Mouse (Mus musculus) urinary bladder, postnatal 4 days (tissue): Measurements from ENCODE around the gene Gpank1.
A peak's percentile ranks its signal among the peaks of the same experiment; 100 is the strongest.

Source experiments
- DNase-seq, 2 experiments: peaks; one replicate each; pipeline ENCODE4 v3.0.0; 2021 to 2022; ENCODE audit warnings: low spot score in 2 of 2

Gene Gpank1

DNA sequence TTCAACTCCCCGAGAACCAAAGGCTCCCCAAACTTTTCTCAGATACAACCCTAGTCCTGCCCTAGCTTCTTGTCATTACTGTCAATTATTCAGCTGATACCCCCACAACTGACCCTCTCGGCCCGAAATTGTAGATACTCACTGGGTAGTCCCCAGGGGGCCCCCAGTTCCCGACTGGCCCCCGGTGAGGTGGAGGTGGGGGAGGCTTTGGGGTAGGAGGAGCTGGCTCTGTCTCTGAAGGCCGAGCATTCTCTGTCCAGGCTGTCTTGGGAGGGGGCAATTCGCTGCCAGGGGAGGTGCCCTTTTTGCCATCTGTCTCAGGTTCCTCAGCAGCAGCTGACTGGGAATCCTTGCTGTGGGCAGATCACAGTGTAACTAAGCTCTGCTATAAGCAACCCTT lies 38.4 kb downstream of the Gpank1 start:
- DNase-seq, result no peak

DNA sequence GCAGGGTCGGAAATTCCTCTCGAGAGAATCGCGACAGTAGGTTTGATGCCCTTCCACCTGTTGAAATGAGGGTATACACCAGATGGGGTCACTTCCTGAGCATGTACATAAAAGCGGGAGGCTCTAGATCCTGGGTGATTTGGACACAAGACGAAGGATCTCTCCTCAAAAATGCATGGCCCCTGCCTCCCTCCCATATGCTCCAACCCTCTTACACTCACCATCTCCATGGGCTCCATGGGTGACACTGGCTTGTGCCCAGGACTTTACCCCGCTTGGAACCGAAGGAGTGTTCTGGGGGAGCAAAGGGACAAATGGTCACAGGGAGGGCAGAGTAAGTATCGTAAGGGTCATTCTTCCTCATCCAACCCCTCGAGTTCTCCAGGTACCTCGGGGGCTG lies 40.2 kb downstream of the Gpank1 start:
- no peak for DNase-seq

DNA sequence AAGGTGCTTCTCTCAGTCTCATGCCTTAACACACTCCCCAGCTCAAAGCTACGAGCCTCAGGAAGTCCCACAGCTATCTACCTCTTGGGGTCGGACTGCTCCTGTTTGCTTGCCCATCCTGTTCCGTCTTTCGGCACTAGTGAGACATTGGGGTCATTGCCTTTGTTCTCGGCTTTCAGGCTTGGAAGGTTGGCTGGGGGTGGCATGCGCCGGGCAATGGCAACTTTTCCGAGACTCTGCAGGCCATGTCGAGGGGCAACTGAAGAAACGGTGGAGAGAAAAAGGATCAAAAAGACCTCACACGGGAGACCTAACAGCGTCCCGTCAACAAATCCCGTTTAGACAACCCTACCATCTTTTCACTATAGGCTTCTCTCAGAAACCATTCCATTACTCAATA lies 40.9 kb downstream of the Gpank1 start:
- DNase-seq, result no peak

DNA sequence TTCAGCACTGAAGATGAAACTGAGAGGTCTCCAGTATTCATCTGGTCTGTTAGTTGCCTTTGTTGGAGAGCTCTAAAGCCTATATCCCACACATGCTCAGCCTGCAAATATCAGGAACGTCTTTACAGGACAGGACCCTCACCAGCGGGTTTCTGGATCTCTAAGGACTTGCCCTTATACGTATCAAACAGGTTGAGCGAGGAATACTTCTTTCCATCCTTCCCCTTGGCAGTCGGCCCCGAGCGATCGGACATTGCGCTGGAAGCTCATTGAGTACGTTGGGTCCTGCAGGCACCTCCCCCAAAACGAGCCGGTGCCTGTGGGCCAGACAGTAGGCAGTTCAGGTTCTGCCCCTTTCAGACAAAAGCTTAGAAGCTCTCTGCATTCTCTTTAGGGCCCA lies 41.5 kb downstream of the Gpank1 start:
- DNase-seq, result no peak

DNA sequence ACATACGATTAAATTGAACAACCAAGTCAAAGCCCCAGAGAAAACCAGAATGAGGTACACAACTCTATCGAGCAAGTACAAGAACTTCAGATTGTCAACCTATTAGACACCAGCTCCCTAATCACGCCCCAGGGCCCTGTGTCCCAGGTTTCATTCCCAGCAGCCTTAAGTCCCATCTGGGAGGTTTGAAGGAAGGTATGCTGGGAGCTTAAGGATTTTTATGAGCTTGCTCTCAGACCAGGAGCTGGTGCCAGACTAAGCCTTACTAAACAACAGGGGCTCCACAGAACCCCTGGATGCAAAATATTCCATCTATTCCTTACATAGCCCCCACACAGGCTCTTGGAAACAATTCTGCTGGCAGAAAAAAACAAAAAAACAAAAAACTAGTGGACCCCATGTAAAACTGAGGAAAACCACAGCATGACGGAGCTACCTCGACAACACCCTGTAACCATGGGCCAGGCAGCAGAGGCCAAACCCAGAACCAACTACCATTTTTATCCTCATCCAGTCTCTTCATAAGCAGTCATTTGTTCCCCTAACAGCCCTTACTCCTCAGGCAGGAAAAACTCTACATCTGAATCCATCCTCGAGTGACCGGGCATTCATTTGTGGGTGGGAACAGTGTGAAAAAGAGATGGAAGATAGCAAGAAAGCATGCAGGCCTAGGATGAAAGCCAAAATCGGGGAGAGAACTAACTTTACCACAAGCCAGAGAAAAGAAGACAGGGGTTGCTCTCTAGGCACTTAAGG lies 42.2 kb downstream of the Gpank1 start:
- DNase-seq, result no peak

DNA sequence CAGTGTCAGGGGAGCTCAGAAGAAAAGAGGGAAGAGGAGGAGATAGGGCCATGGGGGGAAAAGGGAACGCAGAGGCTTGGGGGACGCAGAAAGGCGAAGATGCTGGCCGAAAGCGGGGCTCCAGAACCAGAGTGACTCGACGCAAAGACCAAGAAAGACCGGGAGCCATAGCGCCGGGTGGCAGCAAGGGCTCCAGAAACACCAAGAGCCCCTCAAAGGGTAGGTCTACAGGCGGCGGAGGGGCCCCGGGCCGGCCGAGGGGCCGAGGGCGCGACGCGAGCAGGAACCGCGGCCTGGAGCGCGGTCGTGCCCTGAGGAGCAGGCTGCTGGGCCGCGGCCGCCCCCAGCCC lies 42.9 kb downstream of the Gpank1 start:
- DNase-seq, result no peak

DNA sequence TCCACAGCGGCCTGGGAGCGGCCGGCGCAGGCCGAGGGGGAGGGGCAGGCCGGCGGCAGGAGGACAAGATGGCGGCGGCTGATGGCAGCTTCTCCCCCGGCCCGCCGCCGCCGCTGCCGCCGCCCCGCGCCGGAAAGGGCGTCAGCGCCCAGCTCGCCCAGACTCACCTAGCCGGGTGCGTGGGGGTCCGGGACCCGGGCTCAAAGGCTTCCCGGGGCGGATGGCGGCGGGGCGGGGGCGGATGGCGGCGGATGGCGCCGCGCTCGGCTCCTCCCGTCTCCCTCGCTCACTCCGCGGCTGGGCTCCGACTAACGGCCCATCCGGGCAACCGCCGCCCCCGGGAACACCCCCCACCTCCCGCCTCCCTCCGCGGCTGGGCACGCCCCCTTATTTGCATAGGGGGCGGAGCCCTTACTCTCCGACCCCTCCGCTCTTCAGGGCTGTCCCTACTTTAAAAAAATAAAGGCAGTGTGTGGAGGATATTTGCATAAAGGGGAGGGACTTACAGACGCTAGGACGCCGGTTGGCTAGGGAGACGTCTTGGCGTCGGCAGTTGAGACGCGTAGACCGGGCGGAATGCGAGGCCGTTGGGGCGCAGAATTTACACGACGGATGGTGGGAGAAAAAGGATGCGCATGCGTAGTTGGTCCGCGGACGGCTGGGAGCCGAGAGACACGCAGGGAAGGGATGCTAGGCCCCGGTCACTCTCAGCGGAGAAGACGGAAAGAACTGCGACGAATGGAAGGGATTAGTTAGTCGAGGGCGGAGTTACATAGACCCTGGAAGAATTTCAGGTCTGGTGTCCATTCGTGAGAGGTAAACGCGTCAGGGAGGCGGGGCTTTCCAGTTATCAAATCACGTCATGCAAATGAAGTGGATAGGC lies 43.6 kb downstream of the Gpank1 start, which contains the start of gene Prrc2a:
Gene Prrc2a (minus strand): TSS at position 330 of the 883 bp plus-strand sequence.
- peak; percentile 97 to 98 for DNase-seq

DNA sequence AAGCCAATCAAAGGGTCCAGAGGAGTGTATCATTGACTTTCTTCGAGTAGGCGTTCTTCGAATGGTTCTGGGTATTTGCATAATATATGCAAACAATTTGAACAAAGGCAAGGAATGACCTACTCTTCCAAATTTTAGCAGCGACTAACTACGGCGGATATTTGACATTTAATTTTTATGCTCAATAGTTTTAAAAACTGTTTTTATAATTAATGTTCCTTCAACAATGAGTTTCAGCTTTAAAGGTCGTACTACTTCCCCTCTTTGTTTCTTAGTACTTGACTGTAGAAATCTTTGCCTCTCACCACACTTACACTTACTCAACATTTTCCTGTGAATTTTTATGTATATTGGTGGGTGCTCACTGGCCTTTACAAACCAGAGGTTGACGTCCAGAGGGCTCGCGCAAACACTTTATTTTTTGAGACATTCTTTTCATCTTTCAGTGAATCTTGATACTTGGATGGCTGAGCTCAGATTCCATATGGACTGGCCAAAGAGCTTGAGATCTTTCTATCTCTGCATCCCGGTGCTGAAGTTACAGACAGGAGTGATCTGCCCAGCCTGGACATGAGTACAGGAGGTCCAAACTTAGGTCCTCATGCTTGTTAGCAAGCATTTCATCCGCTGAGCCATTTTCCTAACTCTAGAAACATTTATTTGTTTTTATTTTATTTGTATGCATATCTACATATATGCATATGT lies 44.3 kb downstream of the Gpank1 start:
- DNase-seq, result no peak

DNA sequence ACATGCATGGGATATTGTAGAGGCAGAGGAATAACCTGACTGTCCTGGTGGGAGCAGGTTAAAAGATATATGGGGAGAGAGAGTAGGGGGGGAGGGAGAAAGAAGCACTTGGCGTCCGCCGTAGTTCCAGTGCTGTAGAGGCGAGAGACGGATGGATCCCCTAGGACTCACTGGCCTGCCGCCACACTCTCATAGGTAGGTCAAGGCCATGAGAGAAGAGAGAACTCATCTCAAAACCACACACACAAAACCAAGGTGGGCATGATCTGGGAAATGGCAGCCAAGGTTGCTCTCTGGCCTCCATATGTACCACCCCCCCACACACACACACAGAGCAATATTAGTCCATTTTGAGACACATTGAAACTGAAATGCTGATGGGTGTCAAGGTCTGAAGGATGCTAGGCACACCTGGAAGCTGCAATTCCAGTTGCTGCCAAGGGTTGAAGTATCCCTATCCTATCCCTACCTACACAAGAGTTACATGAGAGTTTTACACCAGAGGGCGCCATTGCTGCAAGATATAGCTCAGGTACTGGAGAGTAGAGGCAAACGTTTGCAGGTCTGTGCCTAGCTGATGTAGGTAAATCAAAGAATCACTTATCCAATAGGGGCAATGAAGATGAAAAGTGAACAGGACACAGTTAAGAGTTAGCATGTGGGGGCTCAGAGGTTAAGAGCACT lies 45.2 kb downstream of the Gpank1 start:
- no peak for DNase-seq

DNA sequence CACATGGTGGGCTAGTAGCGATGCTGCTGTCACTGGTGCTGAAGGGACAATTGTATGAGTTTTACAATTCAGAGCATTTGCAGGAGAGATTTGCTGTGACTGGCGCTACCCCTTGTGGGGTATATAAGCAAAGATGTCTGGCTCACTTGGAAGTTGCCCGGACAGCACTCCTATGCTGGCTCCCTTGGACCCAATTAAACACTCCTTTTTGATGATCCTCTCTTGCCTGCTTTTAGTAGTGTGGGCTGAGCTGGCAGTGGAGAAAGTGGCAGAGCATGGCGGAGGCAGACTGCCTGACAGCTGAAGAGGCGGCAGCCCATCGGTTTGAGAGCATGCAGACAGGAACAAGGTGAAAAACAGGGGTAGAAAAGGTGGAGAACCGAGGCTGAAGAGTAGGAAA lies 46.5 kb downstream of the Gpank1 start:
- no peak for DNase-seq

DNA sequence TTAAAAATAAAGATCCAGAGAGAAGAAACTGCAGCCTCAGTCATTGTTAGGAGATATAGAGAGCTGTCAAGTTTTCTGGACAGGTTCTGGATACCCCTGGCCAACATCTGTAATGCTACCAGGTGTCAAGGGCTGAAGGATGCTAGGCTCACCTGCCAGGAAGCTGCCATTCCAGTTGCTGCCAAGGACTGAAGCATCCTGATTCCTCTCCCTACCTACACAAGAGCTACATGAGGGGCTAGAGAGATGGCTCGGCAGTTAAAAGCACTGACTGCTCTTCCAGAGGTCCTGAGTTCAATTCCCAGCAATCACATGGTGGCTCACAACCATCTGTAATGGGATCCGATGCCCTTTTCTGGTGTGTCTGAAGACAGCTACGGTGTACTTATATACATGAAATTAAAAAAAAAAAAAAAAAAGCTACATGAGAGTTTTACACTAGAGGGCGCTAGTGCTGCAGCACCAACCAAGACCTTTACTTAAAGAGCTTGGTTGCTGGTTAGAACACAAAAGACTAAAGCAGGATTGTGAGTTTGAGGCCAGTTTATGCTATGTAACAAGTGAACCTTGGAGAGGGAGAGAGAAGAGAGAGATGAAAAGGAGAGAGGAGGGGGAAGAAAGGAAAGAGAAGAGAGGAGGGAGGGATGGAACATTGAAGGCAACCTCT lies 47.4 kb downstream of the Gpank1 start:
- no peak for DNase-seq

DNA sequence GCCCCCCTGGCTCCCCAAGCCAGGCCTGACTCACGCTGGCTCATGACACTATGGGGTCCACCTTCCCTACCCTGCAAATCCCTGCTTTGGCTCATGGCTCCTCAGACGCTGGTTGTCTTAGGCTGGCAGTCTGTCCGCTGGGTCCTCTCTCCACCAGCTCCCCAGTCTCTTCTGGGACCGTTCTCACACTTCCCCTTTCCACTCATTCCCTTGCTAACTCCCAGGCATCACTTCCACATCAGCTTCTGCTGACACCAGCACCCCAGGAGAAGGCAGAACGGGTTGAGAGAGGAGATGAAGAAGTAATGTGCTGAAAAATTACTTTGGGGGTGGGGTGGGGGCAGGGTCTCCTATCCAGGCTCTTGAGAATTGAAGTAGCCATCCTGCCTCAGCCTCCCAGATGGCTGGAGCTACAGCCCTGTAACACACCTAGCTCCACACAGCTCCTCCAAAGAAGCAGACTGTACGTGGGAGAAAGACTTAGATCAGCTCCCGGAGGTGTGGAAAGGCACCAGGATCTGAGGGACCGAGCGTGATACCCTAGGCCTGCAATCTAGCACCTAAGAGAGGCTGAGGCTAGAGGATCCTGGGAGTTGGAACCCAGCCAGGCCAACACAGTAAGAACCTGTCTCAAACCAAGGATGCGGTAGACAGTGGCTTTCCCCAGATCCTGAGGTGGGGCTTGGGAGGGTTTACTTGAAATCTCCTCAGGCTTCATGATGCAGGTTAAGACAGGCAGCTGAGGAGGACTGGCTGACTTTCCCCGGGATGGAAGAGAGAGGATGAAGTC lies 51.4 kb downstream of the Gpank1 start:
- DNase-seq, result no peak

DNA sequence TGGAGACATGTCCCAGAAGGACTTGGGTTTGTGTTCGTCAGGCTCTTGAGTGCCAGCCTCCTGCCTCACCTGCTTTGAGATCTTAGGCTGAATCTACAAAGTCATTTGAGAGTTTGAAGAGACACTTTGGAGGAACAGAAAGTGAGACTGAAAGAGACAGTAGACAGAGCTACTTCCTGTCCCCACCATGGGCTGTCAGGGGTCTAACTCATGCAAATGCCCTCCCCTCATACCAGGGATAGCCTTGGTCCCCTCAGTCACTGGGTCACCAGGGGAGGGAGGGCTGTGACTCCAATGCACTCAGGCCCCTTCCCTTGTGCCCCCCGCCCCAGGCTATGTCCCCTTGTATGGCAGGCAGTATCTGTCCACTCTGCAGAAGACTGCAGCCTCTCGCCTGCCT lies 52.1 kb downstream of the Gpank1 start:
- no peak for DNase-seq
